Mouse (Mus musculus): ENCODE measurements around the gene Cyp46a1. TPM values are rescaled to one million over a fixed set of nuclear protein-coding genes. Genes with fewer than 3 reads are reported as not detected.

The Cyp46a1 gene
- polyA plus RNA-seq, 1 experiment from 2014 or later = 5.8 TPM

- ATAC-seq (ENCODE audit: low read depth) (no peak), DNase-seq (ENCODE audit: low spot score) (no peak)
- no peak overlapping the region for H3K27ac ChIP-seq (replicated peaks; ENCODE audit: low read depth, low read length)
- H3K9ac ChIP-seq (ENCODE audit: low read depth, low read length) = no peak overlapping the region
- H3K4me2 ChIP-seq (ENCODE audit: low read depth, low read length) = no peak overlapping the region
- 86% methylated on average over 16 of the region's 16 CpGs for WGBS
- no peaks in the 10 kb centered on the region for H3K9me3 ChIP-seq (ENCODE audit: control insufficient read depth, low read length)
- H3K27me3 ChIP-seq (replicated peaks; ENCODE audit: control insufficient read depth, insufficient read depth, low read length) = peaks cover 28% of the 10 kb centered on the region
- H3K36me3 ChIP-seq (ENCODE audit: control insufficient read depth, insufficient read depth, low read length) = no peaks in the 10 kb centered on the region
- no peak overlapping the region for H3K4me3 ChIP-seq (ENCODE audit: low read depth, low read length)
- H3K4me1 ChIP-seq (ENCODE audit: control insufficient read depth, insufficient read depth, low read length) = no peaks in the 10 kb centered on the region; the same call in 1 of the 2 replicates
Observed at GRCm38 (mm10) chr12:108308363-108308856, 25.8 kb upstream of the Cyp46a1 start.

DNA sequence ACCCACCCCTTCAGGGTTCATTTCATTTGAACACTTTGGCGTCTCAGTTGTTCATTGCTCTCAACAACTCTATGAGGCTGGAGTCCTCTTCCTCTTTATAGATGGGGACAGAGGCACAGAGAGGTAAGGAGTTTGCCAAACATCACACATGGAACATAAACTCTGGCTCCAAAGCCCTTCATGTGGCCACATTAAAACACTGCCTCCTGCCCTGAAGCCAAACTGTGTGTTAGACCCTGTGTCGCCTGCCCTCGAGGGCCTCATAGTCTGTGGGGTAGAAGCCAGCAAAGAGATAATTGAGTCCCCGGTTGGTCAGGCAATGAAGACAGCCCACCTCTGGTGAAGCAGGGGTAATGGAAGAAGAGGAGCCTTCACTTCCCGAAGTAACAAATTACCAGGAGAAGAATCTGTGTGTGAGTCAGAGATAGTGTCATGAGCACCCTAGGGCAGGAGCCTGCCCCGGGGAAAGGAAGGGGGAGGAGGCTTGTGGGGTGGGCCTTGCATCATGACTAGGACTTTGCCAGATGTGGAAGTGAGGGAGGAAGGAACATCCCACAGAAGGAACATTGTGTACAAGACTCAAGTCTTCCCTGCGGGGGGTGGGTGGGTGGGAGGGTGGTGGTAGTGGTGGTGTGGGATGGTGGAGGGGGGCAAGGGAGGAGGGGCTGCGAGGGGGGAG lies 24.9 kb upstream of the Cyp46a1 start:
- no peaks in the 10 kb centered on the region for H3K9me3 ChIP-seq (ENCODE audit: control insufficient read depth, low read length)
- no peak overlapping the region for H3K9ac ChIP-seq (ENCODE audit: low read depth, low read length)
- H3K36me3 ChIP-seq (ENCODE audit: control insufficient read depth, insufficient read depth, low read length) = no peaks in the 10 kb centered on the region
- no peak overlapping the region for H3K27ac ChIP-seq (replicated peaks; ENCODE audit: low read depth, low read length)
- peaks cover 25% of the 10 kb centered on the region for H3K27me3 ChIP-seq (replicated peaks; ENCODE audit: control insufficient read depth, insufficient read depth, low read length)
- H3K4me2 ChIP-seq (ENCODE audit: low read depth, low read length) = no peak overlapping the region
- no peak for DNase-seq (ENCODE audit: low spot score)
- H3K4me3 ChIP-seq (ENCODE audit: low read depth, low read length) = no peak overlapping the region
- WGBS = 53% methylated on average over 7 of the region's 8 CpGs
- H3K4me1 ChIP-seq (ENCODE audit: control insufficient read depth, insufficient read depth, low read length) = no peaks in the 10 kb centered on the region; the same call in 1 of the 2 replicates
- no peak for ATAC-seq (ENCODE audit: low read depth)

DNA sequence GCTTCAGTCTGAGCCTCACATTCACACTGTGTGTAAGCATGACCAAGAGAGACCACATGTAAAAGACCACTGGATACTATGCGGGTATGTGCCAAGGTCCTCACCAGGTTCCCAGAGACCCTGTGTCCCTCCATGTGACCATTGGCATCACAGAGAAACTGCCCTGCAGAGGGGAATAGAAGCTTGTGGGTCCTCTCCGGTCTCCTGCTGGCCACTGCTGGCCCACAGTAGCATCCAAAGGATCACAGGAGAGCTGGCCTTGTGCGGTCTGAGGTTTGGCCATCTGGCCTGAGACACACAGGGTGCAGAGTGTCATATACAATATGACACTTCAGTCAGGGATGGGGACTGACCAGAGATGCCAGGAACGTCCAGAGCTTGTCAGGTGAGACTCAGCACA lies 24.1 kb upstream of the Cyp46a1 start:
- Histone ChIP-seq H3K4me1 (ENCODE audit: control insufficient read depth, insufficient read depth, low read length) (no peaks in the 10 kb centered on the region; the same call in 1 of the 2 replicates), H3K4me2 (ENCODE audit: low read depth, low read length) (no peak overlapping the region), H3K27ac (replicated peaks; ENCODE audit: low read depth, low read length) (no peak overlapping the region), H3K9me3 (ENCODE audit: control insufficient read depth, low read length) (no peaks in the 10 kb centered on the region), H3K9ac (ENCODE audit: low read depth, low read length) (no peak overlapping the region), H3K4me3 (ENCODE audit: low read depth, low read length) (no peak overlapping the region), H3K36me3 (ENCODE audit: control insufficient read depth, insufficient read depth, low read length) (no peaks in the 10 kb centered on the region), H3K27me3 (replicated peaks; ENCODE audit: control insufficient read depth, insufficient read depth, low read length) (peaks cover 19% of the 10 kb centered on the region)
- ATAC-seq (ENCODE audit: low read depth) (no peak), DNase-seq (ENCODE audit: low spot score) (no peak)
- 76% methylated on average over 4 of the region's 4 CpGs for whole genome bisulfite sequencing

DNA sequence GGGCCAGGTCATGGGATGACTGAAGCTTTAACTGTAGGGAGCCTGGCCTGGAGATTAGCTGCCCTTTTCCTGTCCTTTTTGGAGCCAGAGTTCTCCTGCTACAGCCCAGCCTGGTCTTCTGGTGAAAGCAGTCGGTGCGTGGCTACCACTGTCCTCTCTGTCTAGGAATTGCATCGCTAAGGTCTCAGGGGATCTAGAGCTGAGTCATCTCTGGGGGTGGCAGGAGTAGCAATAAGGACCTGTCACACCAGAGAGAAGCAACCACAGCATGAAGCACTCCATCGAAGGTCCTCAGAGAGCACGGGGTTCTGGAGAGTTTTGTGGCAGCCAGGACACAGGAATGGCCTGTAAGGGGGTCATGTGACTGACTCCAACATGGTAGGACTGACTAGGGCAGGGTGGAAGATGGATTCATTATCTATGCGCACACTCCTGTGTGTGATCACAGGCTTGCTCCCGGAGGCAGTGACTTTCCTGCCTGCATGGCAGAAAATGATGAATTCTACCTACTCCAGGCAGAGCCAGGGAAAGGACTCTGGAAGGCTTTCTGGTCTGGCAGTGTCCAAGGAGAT lies 23.6 kb upstream of the Cyp46a1 start:
- 81% methylated on average over 7 of the region's 7 CpGs for WGBS
- ATAC-seq (ENCODE audit: low read depth) (no peak), DNase-seq (ENCODE audit: low spot score) (no peak)
- H3K4me1 ChIP-seq (ENCODE audit: control insufficient read depth, insufficient read depth, low read length) = no peaks in the 10 kb centered on the region; the same call in 1 of the 2 replicates
- H3K4me2 ChIP-seq (ENCODE audit: low read depth, low read length) = no peak overlapping the region
- no peak overlapping the region for H3K27ac ChIP-seq (replicated peaks; ENCODE audit: low read depth, low read length)
- H3K4me3 ChIP-seq (ENCODE audit: low read depth, low read length) = no peak overlapping the region
- peaks cover 14% of the 10 kb centered on the region for H3K27me3 ChIP-seq (replicated peaks; ENCODE audit: control insufficient read depth, insufficient read depth, low read length)
- H3K9me3 ChIP-seq (ENCODE audit: control insufficient read depth, low read length) = no peaks in the 10 kb centered on the region
- no peak overlapping the region for H3K9ac ChIP-seq (ENCODE audit: low read depth, low read length)
- no peaks in the 10 kb centered on the region for H3K36me3 ChIP-seq (ENCODE audit: control insufficient read depth, insufficient read depth, low read length)

DNA sequence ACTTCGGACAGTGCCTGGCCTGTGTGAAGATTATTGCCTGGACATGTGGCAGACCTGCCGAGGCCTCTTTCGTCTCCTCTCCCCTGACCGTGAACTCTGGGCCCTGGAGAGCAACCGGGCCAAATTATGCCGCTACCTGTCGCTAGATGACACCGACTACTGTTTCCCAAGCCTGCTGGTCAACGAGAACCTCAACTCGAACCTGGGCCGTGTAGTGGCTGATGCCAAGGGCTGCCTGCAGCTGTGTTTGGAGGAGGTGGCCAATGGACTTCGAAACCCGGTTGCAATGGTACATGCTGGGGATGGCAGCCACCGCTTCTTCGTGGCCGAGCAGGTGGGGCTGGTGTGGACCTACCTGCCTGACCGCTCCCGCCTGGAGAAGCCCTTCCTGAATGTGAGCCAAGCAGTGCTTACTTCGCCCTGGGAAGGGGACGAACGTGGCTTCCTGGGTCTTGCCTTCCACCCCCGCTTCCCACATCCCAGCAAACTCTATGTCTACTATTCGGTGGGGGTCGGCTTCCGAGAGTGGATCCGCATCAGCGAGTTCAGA lies 22.4 kb upstream of the Cyp46a1 start:
- Histone ChIP-seq H3K27ac (replicated peaks; ENCODE audit: low read depth, low read length) (no peak overlapping the region), H3K4me2 (ENCODE audit: low read depth, low read length) (no peak overlapping the region), H3K36me3 (ENCODE audit: control insufficient read depth, insufficient read depth, low read length) (no peaks in the 10 kb centered on the region), H3K4me3 (ENCODE audit: low read depth, low read length) (no peak overlapping the region), H3K9me3 (ENCODE audit: control insufficient read depth, low read length) (no peaks in the 10 kb centered on the region), H3K4me1 (ENCODE audit: control insufficient read depth, insufficient read depth, low read length) (no peaks in the 10 kb centered on the region; the same call in 1 of the 2 replicates), H3K9ac (ENCODE audit: low read depth, low read length) (no peak overlapping the region), H3K27me3 (replicated peaks; ENCODE audit: control insufficient read depth, insufficient read depth, low read length) (peaks cover 17% of the 10 kb centered on the region)
- 87% methylated on average over 22 of the region's 27 CpGs for WGBS
- DNase-seq (ENCODE audit: low spot score) (no peak), ATAC-seq (ENCODE audit: low read depth) (no peak)

DNA sequence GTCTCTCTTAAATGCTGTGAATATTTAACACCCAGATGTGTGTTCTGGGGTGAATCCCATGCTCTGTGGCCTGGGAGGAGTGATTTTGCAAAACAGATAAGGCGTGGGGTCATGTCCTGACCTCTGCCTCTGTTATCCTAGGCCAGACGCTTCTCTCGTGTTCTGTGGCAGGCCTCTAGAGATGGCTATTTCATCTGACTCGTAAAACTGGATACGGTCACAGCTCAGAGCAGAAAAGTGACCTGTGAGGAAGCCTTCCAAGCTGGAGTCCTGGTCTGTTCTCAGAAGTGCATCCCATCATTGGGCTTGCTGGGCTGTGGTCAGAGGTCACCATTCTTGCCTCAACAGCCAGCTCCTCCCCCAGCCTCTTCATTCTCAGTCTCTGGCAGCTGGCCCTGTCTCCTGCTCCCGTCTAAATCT lies 21.7 kb upstream of the Cyp46a1 start:
- ATAC-seq (ENCODE audit: low read depth) (no peak), DNase-seq (ENCODE audit: low spot score) (no peak)
- WGBS = 41% methylated on average over 6 of the region's 6 CpGs

DNA sequence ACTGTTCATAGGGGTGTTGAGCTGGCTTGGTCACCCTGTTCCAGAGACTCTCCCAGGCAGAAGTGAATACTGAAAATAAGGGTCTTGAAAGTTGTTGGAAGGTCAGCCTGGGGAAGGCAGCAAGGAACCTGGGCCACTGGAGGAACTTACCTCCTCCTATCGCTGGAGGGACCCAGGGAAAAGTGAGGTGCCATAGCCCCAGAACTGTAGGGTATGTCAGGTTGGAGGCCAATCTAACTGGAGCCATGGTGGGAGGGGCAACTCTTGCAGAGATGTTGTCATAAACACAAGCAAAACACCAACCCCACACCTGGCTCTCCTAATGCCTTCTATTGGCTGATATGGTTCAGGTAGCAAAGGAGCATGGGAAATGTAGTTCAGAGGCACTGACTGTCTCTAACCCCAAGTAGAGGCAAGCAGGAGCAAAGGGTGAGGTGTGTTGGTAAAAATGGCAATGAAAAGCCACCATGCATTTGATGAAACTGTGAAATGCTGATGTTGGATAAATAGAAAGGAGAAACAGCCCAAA lies 20.9 kb upstream of the Cyp46a1 start:
- Histone ChIP-seq H3K36me3 (ENCODE audit: control insufficient read depth, insufficient read depth, low read length) (no peaks in the 10 kb centered on the region), H3K27me3 (replicated peaks; ENCODE audit: control insufficient read depth, insufficient read depth, low read length) (peaks cover 28% of the 10 kb centered on the region), H3K4me2 (ENCODE audit: low read depth, low read length) (no peak overlapping the region), H3K9me3 (ENCODE audit: control insufficient read depth, low read length) (no peaks in the 10 kb centered on the region), H3K4me1 (ENCODE audit: control insufficient read depth, insufficient read depth, low read length) (no peaks in the 10 kb centered on the region; the same call in 1 of the 2 replicates), H3K9ac (ENCODE audit: low read depth, low read length) (no peak overlapping the region), H3K4me3 (ENCODE audit: low read depth, low read length) (no peak overlapping the region), H3K27ac (replicated peaks; ENCODE audit: low read depth, low read length) (no peak overlapping the region)
- DNase-seq (ENCODE audit: low spot score) (no peak), ATAC-seq (ENCODE audit: low read depth) (no peak)
- WGBS = 93% methylated on average over 1 of the region's 1 CpGs

More for the DNA sequence above, 21.7 kb upstream of the Cyp46a1 start:
- no peak overlapping the region for H3K27ac ChIP-seq (replicated peaks; ENCODE audit: low read depth, low read length)
- H3K36me3 ChIP-seq (ENCODE audit: control insufficient read depth, insufficient read depth, low read length) = no peaks in the 10 kb centered on the region
- H3K4me3 ChIP-seq (ENCODE audit: low read depth, low read length) = no peak overlapping the region
- no peaks in the 10 kb centered on the region for H3K4me1 ChIP-seq (ENCODE audit: control insufficient read depth, insufficient read depth, low read length)
- H3K9ac ChIP-seq (ENCODE audit: low read depth, low read length) = no peak overlapping the region
- H3K27me3 ChIP-seq (replicated peaks; ENCODE audit: control insufficient read depth, insufficient read depth, low read length) = peaks cover 19% of the 10 kb centered on the region
- H3K4me2 ChIP-seq (ENCODE audit: low read depth, low read length) = no peak overlapping the region
- H3K9me3 ChIP-seq (ENCODE audit: control insufficient read depth, low read length) = no peaks in the 10 kb centered on the region

DNA sequence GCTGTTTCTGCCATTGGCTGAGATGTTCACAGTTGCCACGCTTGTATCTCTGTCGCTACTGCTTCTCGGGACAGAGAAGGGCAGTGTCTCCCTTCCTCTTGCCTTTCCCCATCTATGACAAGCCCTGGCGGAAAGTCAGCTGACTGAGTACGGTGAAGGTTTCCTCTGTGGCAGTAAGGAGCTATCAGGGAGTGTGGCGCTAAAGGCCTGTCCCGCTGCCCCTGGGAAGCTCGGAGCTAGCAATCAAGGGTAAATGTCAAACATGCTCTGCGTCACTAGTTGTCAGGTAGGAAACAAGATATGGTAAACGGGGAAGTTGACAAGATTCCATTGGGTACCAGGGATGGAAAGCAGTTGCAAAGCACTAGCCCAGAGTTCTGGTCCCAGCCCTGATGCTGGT lies 18.4 kb upstream of the Cyp46a1 start:
- Histone ChIP-seq H3K9ac (ENCODE audit: low read depth, low read length) (no peak overlapping the region), H3K27me3 (replicated peaks; ENCODE audit: control insufficient read depth, insufficient read depth, low read length) (peaks cover 53% of the 10 kb centered on the region), H3K4me1 (ENCODE audit: control insufficient read depth, insufficient read depth, low read length) (no peaks in the 10 kb centered on the region; the same call in 1 of the 2 replicates), H3K4me3 (ENCODE audit: low read depth, low read length) (no peak overlapping the region), H3K36me3 (ENCODE audit: control insufficient read depth, insufficient read depth, low read length) (no peaks in the 10 kb centered on the region), H3K4me2 (ENCODE audit: low read depth, low read length) (no peak overlapping the region), H3K27ac (replicated peaks; ENCODE audit: low read depth, low read length) (no peak overlapping the region), H3K9me3 (ENCODE audit: control insufficient read depth, low read length) (no peaks in the 10 kb centered on the region)
- DNase-seq (ENCODE audit: low spot score) (no peak), ATAC-seq (ENCODE audit: low read depth) (no peak)
- 34% methylated on average over 10 of the region's 10 CpGs for WGBS

Data from embryonic facial prominence, embryonic 14.5 days (tissue).